Mouse (Mus musculus) layer of hippocampus, adult 11-12 months (tissue): ENCODE measurements around the gene Clic5.

Source experiments
- DNase-seq: peaks from one replicate; pipeline ENCODE4 v3.0.0; 2022; ENCODE audit warnings: low spot score

The Clic5 gene

GRCm38 (mm10) chr17:44270043-44270442 lies 81.7 kb downstream of the Clic5 start:
- DNase-seq: no peak

DNA sequence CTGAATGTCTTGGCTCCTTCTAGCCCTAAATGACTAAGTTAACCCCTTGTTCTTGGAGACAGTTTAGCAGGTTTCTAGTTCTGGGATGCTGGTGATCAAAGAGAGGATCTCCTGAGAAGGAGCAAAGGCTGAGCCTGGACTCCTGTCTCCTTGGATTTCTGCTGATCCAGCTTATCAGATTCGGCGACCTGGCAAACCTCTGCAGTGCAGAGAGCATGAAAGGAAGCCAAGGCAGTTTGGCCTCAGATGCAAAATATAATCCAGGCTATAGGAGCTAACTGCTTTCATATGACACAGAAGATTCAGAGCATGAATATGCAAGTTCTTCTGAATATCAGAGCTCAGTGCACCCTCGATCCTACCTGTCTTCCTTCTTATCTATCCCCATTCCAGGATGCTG lies 83.0 kb downstream of the Clic5 start:
- no peak for DNase-seq

GRCm38 (mm10) chr17:44274804-44275203 lies 86.4 kb downstream of the Clic5 start:
- no peak for DNase-seq

GRCm38 (mm10) chr17:44288320-44288719 lies 99.9 kb downstream of the Clic5 start:
- no peak for DNase-seq

- no peak for DNase-seq
Observed at GRCm38 (mm10) chr17:44297221-44297620, 108.8 kb downstream of the Clic5 start.

- no peak for DNase-seq
Observed at GRCm38 (mm10) chr17:44300236-44300635, 111.9 kb downstream of the Clic5 start.

DNA sequence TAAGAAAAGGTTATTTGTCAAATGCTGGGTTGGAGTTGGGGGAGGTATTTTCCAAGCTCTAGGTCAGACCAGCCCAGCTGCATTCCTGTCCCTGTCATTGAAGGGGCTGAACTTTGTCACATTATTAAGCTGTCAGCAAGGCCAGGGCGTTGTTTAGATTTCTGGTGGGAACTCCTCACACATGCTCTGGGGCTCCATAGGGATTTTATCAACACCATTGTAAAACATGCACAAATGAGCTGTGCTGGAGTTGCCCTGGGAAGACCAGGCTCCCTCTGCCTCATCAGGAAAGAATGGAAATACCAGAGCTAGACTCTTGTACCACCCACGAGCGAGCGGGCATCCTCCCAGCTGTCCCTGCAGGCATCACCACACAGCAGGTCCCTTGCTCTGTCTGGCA lies 112.3 kb downstream of the Clic5 start:
- DNase-seq: no peak

- DNase-seq: no peak
Observed at GRCm38 (mm10) chr17:44301224-44301811, 112.9 kb downstream of the Clic5 start.

GRCm38 (mm10) chr17:44304076-44304475 lies 115.7 kb downstream of the Clic5 start:
- no peak for DNase-seq

DNA sequence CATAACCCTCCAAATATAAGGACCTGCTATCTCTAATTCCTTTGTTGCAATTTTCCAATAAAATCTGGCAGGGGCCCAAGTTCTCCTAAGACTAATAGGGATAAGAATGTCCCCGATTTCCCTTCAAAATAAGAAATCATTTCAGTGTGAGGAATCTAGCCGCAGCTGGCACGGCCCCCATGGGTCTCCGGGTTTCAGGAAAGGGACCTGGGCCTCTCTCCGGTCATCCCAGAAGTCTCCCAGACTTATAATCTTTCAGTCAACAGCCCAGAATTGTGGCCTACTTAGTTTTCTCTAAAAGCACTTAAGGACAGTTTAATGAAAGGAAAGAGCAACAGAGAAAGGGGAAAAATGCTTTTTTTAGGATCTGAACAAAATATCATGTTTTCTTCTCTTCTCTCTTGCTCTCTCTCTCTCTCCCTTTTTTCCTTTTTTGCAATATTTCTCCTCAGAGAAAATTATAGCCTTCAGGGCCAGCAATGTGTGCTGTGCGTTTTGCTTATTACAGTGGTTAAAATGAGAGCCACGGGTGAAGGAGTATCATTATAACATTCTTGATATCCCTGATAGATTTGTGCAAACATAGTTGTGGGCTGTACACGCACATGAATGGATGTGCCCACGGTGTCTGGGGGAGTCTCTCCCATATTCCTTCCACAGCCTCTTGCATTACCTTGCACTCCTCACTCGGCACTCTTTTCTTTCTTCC lies 121.7 kb downstream of the Clic5 start:
- DNase-seq: no peak

GRCm38 (mm10) chr17:44325314-44325713 lies 136.9 kb downstream of the Clic5 start:
- no peak for DNase-seq

GRCm38 (mm10) chr17:44327279-44328146 lies 139.1 kb downstream of the Clic5 start:
- no peak for DNase-seq

- DNase-seq: no peak
Observed at GRCm38 (mm10) chr17:44328147-44328482, 139.7 kb downstream of the Clic5 start.
